ENCODE assay signal across 27 mouse cellular contexts in genomic region chr17:27765066-27765465, GRCm38 (mm10). TPM values are rescaled to one million over a fixed set of nuclear protein-coding genes. Genes with fewer than 3 reads are reported as not detected.
DNase-seq lines count a peak whose midpoint lies in the region; ATAC-seq and TF ChIP-seq lines count a peak whose summit lies in the region.
"Had no signal": no experiment of that assay in that cellular context is flagged by ENCODE, and none has a peak within 500 bp of the region (broad histone marks: within the 10 kb centered on the region; RNA-seq: fewer than 3 reads in every experiment).

No protein-coding gene starts in this region.

- H3K36me3 ChIP-seq in megakaryocyte, embryonic 14.5 days (replicated peaks; ENCODE audit: low read length), result peaks cover 99% of the 10 kb centered on the region
- peaks cover 56% of the 10 kb centered on the region for H3K36me3 ChIP-seq in macrophage (ENCODE audit: inconsistent target)

- TF ChIP-seq POLR2A in bone marrow macrophage, adult 2 months (IDR thresholded peaks at IDR 0.05; ENCODE audit: borderline replicate concordance, low read depth, low read length), result no peak

- H3K27ac ChIP-seq in bone marrow macrophage, adult 2 months (ENCODE audit: insufficient read depth, low read depth, low read length), result peak overlapping the region; percentile 35; the same call in 1 of the 2 replicates
- H3K27ac ChIP-seq in macrophage, result peak overlapping the region; percentile 34
- H3K27ac ChIP-seq: embryonic facial prominence, embryonic 10.5 days; embryonic facial prominence, embryonic 12.5 days; forebrain, embryonic 10.5 days; forebrain, embryonic 12.5 days had no signal

- H3K79me2 ChIP-seq in macrophage (ENCODE audit: inconsistent target), result peaks cover 96% of the 10 kb centered on the region

- H3K9me3 ChIP-seq in megakaryocyte, embryonic 14.5 days, result peaks cover 8% of the 10 kb centered on the region
- H3K9me3 ChIP-seq: forebrain, embryonic 12.5 days had no signal

- TF ChIP-seq CTCF in bone marrow macrophage, adult 2 months (IDR thresholded peaks at IDR 0.05; ENCODE audit: low read depth, low read length), result no peak

- peak; percentile 88 for DNase-seq in 416B (ENCODE audit: low read depth)
- no peak for DNase-seq in urinary bladder, postnatal 14 days (ENCODE audit: low spot score)
- DNase-seq in heart, adult 11 months, result no peak
- no peak for DNase-seq in cerebellum, postnatal 36 days
- DNase-seq: adrenal gland, adult 8-10 months; adrenal gland, postnatal 14 days; adrenal gland, postnatal 36 days; cerebellum, adult 11 months; cerebellum, adult 18-20 months; cerebellum, adult 8-10 months; cerebellum, adult 9-11 months; cerebellum, postnatal 14 days; forebrain, postnatal 0 days had no signal

- peak overlapping the region; percentile 57 for H3K4me3 ChIP-seq in megakaryocyte, embryonic 14.5 days (replicated peaks)
- no peak overlapping the region for H3K4me3 ChIP-seq in bone marrow macrophage, adult 2 months (ENCODE audit: insufficient read depth, low read length)
- no peak overlapping the region for H3K4me3 ChIP-seq in macrophage (ENCODE audit: inconsistent target)
- H3K4me3 ChIP-seq: embryonic facial prominence, embryonic 10.5 days; embryonic facial prominence, embryonic 12.5 days; forebrain, embryonic 10.5 days; forebrain, embryonic 12.5 days had no signal

- 63% methylated on average over 6 of the region's 6 CpGs for WGBS in macrophage (ENCODE audit: missing documents)

- H3K4me1 ChIP-seq in megakaryocyte, embryonic 14.5 days, result peaks cover 94% of the 10 kb centered on the region
- H3K4me1 ChIP-seq in bone marrow macrophage, adult 2 months (ENCODE audit: control insufficient read depth, insufficient read depth, low read length), result peaks cover 21% of the 10 kb centered on the region

- ATAC-seq in megakaryocyte, adult 5-6 weeks (ENCODE audit: poor library complexity, severe bottlenecking), result no peak
- ATAC-seq: activated CD4-positive, CD25-positive, alpha-beta regulatory T cell, adult 4 months; forebrain, embryonic 14.5 days; forebrain, postnatal 0 days; Patski had no signal

- no peaks in the 10 kb centered on the region for H3K27me3 ChIP-seq in megakaryocyte, embryonic 14.5 days (replicated peaks)
- H3K27me3 ChIP-seq: embryonic facial prominence, embryonic 12.5 days; forebrain, embryonic 12.5 days; Patski had no signal

RNA-seq across cellular contexts. Expression of gene Spdef, which starts 36.3 kb away (rescaled TPM):
- 1.4 and 2.3 TPM in 2 replicates for polyA plus RNA-seq in megakaryocyte, embryonic 14.5 days (2012; ENCODE audit: insufficient read depth, low replicate concordance)
- not detected in 2 replicates for total RNA-seq in megakaryocyte, adult 5-6 weeks (2015)
- total RNA-seq in megakaryocyte, adult 5-6 weeks (2017), result not detected in 2 replicates
- polyA plus RNA-seq in bone marrow macrophage, adult 2 months (2012; ENCODE audit: insufficient read depth, insufficient read length, missing spikeins), result not detected in 2 replicates
- total RNA-seq in macrophage (2018; cell fraction: chromatin; rRNA removed), result 1 to 10 TPM in 4 of 26 experiments, under 1 TPM in 8, not detected in 14; 0.46 to 3.0 (median 0.84) TPM
- not detected for total RNA-seq in macrophage (2018; cell fraction: cytosol; rRNA removed)
- 1 to 10 TPM in 1 of 26 experiments, under 1 TPM in 3, not detected in 22; 0.27 to 1.0 (median 0.43) TPM for total RNA-seq in macrophage (2018; cell fraction: nucleus; rRNA removed)
- polyA plus RNA-seq in macrophage (2018), result not detected in 3 replicates
- total RNA-seq: adrenal gland, postnatal 14 days; ES-E14; MEL had no signal
- polyA plus RNA-seq: C2C12, Patski had no signal

RNA-seq across cellular contexts. Expression of gene D17Wsu92e, which starts 55.4 kb away (rescaled TPM):
- polyA plus RNA-seq in megakaryocyte, embryonic 14.5 days (2012; ENCODE audit: insufficient read depth, low replicate concordance), result 15.2 and 42.6 TPM in 2 replicates
- 40.4 and 43.6 TPM in 2 replicates for total RNA-seq in megakaryocyte, adult 5-6 weeks (2015)
- total RNA-seq in megakaryocyte, adult 5-6 weeks (2017), result 60.4 and 72.7 TPM in 2 replicates
- 75.8 and 81.8 TPM in 2 replicates for polyA plus RNA-seq in bone marrow macrophage, adult 2 months (2012; ENCODE audit: insufficient read depth, insufficient read length, missing spikeins)
- 100 to 1,000 TPM in 20 of 26 experiments, 10 to 100 TPM in 6; 40.2 to 258 (median 128) TPM for total RNA-seq in macrophage (2018; cell fraction: chromatin; rRNA removed)
- 100 to 1,000 TPM in 25 of 26 experiments, 10 to 100 TPM in 1; 97.7 to 203 (median 138) TPM for total RNA-seq in macrophage (2018; cell fraction: cytosol; rRNA removed)
- total RNA-seq in macrophage (2018; cell fraction: nucleus; rRNA removed), result 100 to 1,000 TPM in 21 of 26 experiments, 10 to 100 TPM in 5; 64.2 to 259 (median 158) TPM
- 79.5 to 101 TPM (median 86.2 TPM) in 3 replicates for polyA plus RNA-seq in macrophage (2018)
